In the genomic region with DNA sequence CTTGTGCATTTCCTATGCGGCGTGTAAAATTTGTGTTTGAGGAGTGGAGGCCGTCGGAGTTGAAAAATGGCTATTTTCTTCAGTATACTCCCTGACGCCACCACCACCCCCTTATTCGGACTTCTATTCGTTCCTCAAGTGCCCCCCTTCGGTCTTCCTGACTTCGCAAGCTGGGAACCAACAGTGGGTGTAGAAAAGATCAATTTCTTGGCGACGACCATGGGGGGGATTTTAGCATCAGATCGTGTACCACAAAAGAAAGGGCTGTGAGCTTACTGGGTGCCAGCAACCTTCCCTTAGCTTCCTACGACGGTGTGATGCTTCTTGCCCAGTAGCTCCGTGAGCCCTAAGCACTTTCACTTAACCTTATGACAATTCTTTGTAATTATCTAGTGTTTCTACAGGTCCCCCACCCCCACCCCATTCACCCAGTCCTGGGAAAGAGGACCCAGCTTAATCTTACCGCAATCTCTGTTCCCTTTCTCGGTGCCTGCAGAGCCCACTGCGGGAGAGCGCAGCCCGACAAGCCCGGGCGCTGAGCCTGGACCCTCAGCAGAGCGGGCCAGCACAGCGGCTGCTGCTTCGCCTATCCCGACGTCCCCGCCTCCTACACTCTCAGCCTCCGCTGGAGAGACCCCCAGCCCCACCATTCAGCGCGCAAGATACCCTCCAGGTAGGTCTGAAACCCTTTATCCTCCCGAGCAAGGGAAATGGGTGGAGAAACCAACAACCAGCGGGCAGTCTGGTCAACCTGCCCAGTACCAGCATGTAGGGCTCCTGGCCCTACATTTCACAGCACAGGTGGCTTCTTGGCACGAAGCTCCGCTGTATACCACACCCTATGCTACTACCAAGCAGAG, we compare ENCODE assay signal across 9 mouse cellular contexts. TPM values are rescaled to one million over a fixed set of nuclear protein-coding genes. Genes with fewer than 3 reads are reported as not detected.
DNase-seq lines count a peak whose midpoint lies in the region; ATAC-seq and TF ChIP-seq lines count a peak whose summit lies in the region.
"Had no signal": no experiment of that assay in that cellular context is flagged by ENCODE, and none has a peak within 500 bp of the region (broad histone marks: within the 10 kb centered on the region; RNA-seq: fewer than 3 reads in every experiment).

No protein-coding gene starts in this region.

- no peak for ATAC-seq in heart, embryonic 12.5 days (ENCODE audit: insufficient number of reproducible peaks, low FRiP score)
- no peak for ATAC-seq in forebrain, embryonic 11.5 days (replicated peaks; ENCODE audit: low FRiP score)
- no peak for ATAC-seq in liver, embryonic 15.5 days (ENCODE audit: insufficient read depth)
- ATAC-seq in megakaryocyte progenitor cell, adult 5-6 weeks (replicated peaks; ENCODE audit: poor library complexity): no peak

- no peak overlapping the region for H3K27ac ChIP-seq in heart, embryonic 12.5 days (ENCODE audit: poor library complexity, severe bottlenecking)
- H3K27ac ChIP-seq in bone marrow macrophage, adult 2 months (ENCODE audit: insufficient read depth, low read depth, low read length): no peak overlapping the region
- H3K27ac ChIP-seq in forebrain, embryonic 11.5 days (ENCODE audit: low read depth, low read length): no peak overlapping the region
- H3K27ac ChIP-seq in liver, embryonic 15.5 days (replicated peaks): no peak overlapping the region

- H3K9ac ChIP-seq in heart, embryonic 12.5 days: no peak overlapping the region
- H3K9ac ChIP-seq in forebrain, embryonic 11.5 days (ENCODE audit: low read length): no peak overlapping the region
- no peak overlapping the region for H3K9ac ChIP-seq in liver, embryonic 15.5 days

- H3K36me3 ChIP-seq in heart, embryonic 12.5 days: no peaks in the 10 kb centered on the region
- no peaks in the 10 kb centered on the region for H3K36me3 ChIP-seq in forebrain, embryonic 11.5 days (ENCODE audit: control insufficient read depth, insufficient read depth, low read length)
- H3K36me3 ChIP-seq in liver, embryonic 15.5 days (replicated peaks): no peaks in the 10 kb centered on the region

- H3K9me3 ChIP-seq in heart, embryonic 12.5 days (replicated peaks): no peaks in the 10 kb centered on the region
- no peaks in the 10 kb centered on the region for H3K9me3 ChIP-seq in forebrain, embryonic 11.5 days (ENCODE audit: control insufficient read depth, low read length)
- H3K9me3 ChIP-seq in liver, embryonic 15.5 days (replicated peaks): no peaks in the 10 kb centered on the region

- peaks cover 40% of the 10 kb centered on the region for H3K4me1 ChIP-seq in heart, embryonic 12.5 days (replicated peaks)
- no peaks in the 10 kb centered on the region for H3K4me1 ChIP-seq in bone marrow macrophage, adult 2 months (ENCODE audit: control insufficient read depth, insufficient read depth, low read length)
- peaks cover 26% of the 10 kb centered on the region; the same call in 1 of the 2 replicates for H3K4me1 ChIP-seq in forebrain, embryonic 11.5 days (replicated peaks; ENCODE audit: control insufficient read depth, insufficient read depth, low read length)
- H3K4me1 ChIP-seq in liver, embryonic 15.5 days (replicated peaks): peaks cover 44% of the 10 kb centered on the region

- H3K4me2 ChIP-seq in heart, embryonic 12.5 days: peak overlapping the region; percentile 99
- H3K4me2 ChIP-seq in forebrain, embryonic 11.5 days (ENCODE audit: low read depth, low read length, severe bottlenecking): peak overlapping the region; percentile 97
- H3K4me2 ChIP-seq in liver, embryonic 15.5 days: peak overlapping the region; percentile 96; the same call in 1 of the 2 replicates

- TF ChIP-seq POLR2A in bone marrow macrophage, adult 2 months (IDR thresholded peaks at IDR 0.05; ENCODE audit: borderline replicate concordance, low read depth, low read length): no peak

- WGBS in heart, embryonic 12.5 days: 4% methylated on average over 35 of the region's 35 CpGs
- WGBS in forebrain, embryonic 11.5 days: 1% methylated on average over 35 of the region's 35 CpGs
- WGBS in liver, embryonic 15.5 days (ENCODE audit: insufficient replicate concordance): 3% methylated on average over 35 of the region's 35 CpGs

- H3K27me3 ChIP-seq in heart, embryonic 12.5 days (replicated peaks): peaks cover 61% of the 10 kb centered on the region
- H3K27me3 ChIP-seq in forebrain, embryonic 11.5 days (ENCODE audit: control insufficient read depth, insufficient read depth, low read length): peaks cover 51% of the 10 kb centered on the region
- H3K27me3 ChIP-seq in liver, embryonic 15.5 days: peaks cover 97% of the 10 kb centered on the region

- peak overlapping the region; percentile 68 for H3K4me3 ChIP-seq in heart, embryonic 12.5 days
- H3K4me3 ChIP-seq in bone marrow macrophage, adult 2 months (ENCODE audit: insufficient read depth, low read length): peak overlapping the region; percentile 39
- H3K4me3 ChIP-seq in forebrain, embryonic 11.5 days (ENCODE audit: low read depth, low read length): peak overlapping the region; percentile 59
- no peak overlapping the region for H3K4me3 ChIP-seq in liver, embryonic 15.5 days (replicated peaks)

- DNase-seq in heart, adult 8-10 months (ENCODE audit: low spot score): no peak
- peak; percentile 63 for DNase-seq in forebrain, embryonic 11.5 days (ENCODE audit: low spot score)
- no peak for DNase-seq in right cerebral cortex, postnatal 36 days (ENCODE audit: low spot score in 2 of 2)
- DNase-seq in spleen, postnatal 10 days (ENCODE audit: low spot score in 2 of 2): no peak

- TF ChIP-seq CTCF in bone marrow macrophage, adult 2 months (IDR thresholded peaks at IDR 0.05; ENCODE audit: low read depth, low read length): no peak

RNA-seq across cellular contexts. Expression of gene Nr4a3, which starts 3.7 kb away (rescaled TPM):
- 0.26 and 0.31 TPM in 2 replicates for polyA plus RNA-seq in heart, embryonic 12.5 days (2016; fragmentation: Nextera tagmentation; extraction: Ambion mirVana)
- total RNA-seq in heart, adult 8-10 months (2022): 1 to 10 TPM; 1.5 to 4.7 (median 2.9) TPM
- polyA plus RNA-seq in bone marrow macrophage, adult 2 months (2012; ENCODE audit: insufficient read depth, insufficient read length, missing spikeins): not detected in 2 replicates
- polyA plus RNA-seq in forebrain, embryonic 11.5 days (2014; fragmentation: Nextera tagmentation; extraction: Ambion mirVana): 0.31 and 0.71 TPM in 2 replicates
- polyA plus RNA-seq in liver, embryonic 15.5 days (2015; fragmentation: Nextera tagmentation; extraction: Ambion mirVana): not detected in 2 replicates
- 0.59 and 0.88 TPM in 2 replicates for total RNA-seq in megakaryocyte progenitor cell, adult 5-6 weeks (2015)
- 0.20 and 2.5 TPM in 2 replicates for total RNA-seq in megakaryocyte progenitor cell, adult 5-6 weeks (2017)
- total RNA-seq: MEL had no signal
